Mouse (Mus musculus) kidney, adult 9 months (tissue): Measurements from ENCODE around the gene A730061H03Rik.

Experiments
- DNase-seq: peaks from one replicate; pipeline ENCODE4 v3.0.0; 2022

The A730061H03Rik gene

DNA sequence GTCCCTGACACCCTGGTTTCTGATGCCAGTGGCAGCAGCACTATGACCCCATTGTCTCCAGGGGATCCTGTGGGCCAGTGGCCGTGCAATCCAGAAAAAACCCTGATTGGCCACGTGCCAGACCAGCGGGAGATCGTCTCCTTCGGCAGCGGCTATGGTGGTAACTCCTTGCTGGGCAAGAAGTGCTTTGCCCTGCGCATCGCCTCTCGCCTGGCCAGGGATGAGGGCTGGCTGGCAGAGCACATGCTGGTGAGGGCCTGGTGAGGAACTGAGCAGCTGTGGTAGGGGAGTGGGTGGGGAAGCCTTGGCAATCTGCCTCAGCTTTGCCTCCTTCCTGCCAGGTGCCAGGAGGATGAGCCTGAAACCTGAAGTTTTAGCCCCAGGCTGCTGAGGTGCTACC is 15.9 kb downstream of the A730061H03Rik start:
- no peak for DNase-seq

DNA sequence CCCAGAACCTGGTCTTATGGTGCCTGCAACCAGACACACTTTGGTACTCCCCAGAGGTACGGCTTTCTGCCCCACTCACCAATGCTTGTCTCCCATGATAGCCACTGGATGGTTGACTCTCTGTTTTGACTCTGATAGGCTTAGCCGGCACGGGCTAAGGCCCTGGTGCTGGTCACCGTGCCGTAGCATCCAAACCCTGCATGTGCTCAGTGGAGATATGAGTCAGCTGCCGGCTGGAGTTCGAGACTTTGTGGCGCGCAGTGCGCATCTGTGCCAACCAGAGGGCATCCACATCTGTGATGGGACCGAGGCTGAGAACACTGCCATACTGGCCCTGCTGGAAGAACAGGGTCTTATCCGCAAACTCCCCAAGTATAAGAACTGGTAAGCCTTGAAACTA is 17.9 kb downstream of the A730061H03Rik start:
- no peak for DNase-seq

DNA sequence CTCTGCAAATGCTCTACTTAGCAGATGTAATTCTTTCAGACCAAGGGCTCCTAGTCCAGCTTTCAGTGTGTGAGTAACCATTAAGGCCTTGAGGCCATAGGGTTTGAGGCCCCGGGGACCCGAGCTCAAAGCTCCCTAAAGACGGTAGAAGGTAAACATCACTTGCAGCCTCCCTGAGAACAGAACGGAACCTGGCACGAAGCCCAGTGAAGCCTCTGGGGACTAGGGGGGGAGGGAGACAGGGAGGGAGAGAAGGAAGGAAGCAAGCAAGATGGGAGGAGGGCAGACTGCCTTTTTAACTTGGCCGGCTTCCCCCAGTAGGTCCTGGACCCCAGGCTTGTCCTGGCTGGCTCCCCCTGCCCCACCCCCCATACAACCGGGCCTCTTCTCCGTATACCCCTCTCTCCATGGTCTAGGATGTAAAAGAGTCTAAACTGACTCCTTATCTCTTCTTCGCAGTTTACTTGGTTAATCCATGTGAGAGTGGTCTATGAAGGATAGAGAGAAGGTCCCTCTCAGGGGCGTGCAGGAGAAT is 19.4 kb downstream of the A730061H03Rik start:
- DNase-seq = peak; percentile 71

DNA sequence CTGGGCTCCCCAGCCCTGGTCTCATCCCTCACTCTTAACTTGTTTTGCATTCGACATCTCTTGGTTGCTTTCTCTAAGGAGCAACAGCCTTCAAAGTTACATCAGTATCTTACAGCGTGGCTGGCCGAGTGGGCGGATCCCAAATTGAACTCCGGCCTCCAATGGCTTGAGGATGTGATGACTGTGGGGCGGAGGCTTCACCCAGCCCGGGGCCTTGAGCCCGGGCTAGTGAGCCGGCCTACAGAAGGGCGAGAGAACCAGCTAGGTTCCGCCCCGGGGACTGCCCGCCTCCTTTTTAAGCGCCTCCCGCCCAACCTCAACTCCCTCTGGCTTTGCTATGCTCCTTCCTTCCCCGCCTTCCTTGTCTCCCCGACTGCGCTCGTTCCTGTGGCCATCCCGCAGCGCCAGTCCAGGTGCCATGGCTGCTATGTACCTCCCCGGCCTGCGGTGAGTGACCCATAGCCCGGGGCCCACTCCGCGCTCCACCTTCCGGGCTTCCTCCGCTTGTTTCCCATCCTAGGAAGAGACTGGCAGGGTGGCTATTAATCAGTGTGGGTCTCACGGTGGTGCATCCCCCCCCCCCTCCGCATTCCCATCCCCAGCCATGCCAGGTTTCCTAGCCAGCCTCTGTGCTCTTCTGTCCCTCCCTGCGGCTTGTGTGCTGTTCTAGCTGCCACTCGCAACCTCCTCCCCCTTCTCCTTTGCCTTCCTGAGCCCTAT is 20.0 kb downstream of the A730061H03Rik start, which contains the start of gene Pck2:
Gene Pck2 (plus strand): TSS at position 200 of the 720 bp plus-strand sequence.
- DNase-seq = peak; percentile 92

DNA sequence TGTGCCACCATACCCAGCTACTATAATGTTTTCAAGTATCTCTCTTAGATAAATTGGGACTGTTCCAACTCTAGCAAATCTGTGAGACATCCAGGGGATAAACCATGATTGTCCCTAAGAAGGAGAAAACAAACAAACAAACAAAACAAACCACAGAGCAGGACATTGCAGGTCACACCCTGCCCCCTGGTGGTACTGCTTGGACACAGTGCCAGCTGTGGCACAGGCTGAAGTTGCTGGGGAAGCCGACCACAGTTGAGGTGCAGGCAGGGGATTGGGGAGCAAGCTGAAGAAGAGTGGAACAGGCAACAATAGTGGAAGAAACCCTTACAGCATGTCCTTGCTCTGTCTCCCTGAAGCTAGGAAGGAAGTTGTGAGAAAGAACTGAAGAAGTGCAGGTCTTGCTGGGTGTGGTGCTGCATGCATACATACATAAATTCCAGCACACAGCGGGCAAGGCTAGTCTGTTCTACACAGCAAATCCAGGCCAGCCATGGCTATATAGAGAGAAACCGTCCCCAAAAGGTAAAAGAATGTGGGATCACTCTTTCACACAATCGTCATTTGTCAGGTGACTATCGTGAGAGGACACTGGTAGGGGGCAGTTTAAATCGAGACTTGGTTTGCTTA is 24.0 kb downstream of the A730061H03Rik start:
- peak; percentile 53 for DNase-seq

DNA sequence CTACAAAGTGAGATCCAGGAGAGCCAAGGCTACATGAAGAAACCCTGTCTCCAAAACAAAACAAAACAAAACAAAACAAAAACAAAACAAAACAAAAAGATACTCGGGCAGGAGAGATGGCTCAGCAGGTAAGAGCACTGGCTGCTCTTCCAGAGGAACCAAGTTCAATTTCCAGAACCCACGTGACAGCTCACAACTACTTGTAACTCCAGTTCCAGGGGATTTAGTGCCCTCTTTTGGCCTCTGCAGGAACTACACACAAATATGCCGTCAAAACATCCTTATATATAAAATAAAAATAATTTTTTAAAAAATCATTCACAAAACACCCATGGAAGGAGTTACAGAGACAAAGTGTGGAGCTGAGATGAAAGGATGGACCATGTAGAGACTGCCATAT is 32.3 kb downstream of the A730061H03Rik start:
- DNase-seq = peak; percentile 68

DNA sequence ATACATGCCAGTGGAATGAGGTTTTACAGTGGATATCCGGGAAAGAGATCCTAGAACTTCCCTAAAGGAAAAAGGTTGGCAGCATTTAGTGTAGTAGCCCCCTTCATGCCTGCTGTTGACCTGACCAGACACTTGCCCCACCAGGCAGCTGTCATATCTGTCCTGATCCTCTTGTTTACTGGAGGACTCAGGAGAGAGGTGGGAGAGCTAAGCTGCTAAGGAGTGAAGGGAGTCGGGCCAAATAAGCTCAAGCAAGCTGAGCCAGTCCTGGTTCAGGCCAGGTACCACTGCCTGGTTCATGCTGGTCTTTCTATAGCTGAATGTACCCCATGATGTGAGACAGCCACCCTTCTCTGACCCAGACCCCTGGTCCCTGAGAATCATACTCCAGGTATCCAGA is 33.5 kb downstream of the A730061H03Rik start:
- DNase-seq = no peak

DNA sequence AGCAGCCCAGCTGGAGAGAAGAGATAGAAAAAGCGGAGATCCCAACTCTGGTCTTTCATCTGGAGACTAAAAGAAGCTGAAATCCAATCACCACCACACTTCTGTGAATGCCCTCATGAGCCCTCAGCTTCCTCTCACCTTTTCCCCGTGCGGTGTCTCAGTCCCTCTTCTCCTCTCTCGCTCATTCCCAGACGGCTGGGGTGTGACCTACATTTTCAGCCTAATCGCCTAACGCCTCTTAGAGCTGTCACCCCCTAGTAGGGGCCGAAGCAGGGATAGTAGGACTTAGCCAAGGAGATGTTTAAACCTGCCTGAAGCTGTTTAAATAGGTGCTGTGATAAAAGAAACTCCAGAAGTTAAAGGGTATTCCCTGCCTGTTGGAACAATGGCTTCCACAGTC is 35.4 kb downstream of the A730061H03Rik start, which contains the start of gene Nrl:
Gene Nrl (minus strand): TSS at position 197 of the 400 bp plus-strand sequence.
- DNase-seq = no peak

DNA sequence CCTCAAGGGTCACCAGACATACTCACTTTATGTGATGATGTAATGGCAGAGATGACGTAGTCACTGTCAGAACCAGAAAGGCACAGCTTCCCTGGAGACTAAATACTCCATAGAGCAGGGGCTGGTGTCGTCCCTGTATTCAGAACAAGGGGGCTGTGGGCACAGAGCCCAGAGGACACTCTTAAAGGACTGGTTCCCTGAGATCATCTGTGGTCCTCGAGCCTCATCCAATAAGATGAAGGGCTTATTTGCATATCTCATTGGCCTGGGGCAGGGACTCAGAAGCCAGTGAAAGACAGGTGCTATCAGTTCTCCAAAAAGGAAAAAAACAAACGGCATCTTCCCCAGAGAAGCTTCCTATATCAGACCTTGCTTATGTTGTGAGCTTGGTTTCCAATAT is 36.1 kb downstream of the A730061H03Rik start:
- DNase-seq = no peak

DNA sequence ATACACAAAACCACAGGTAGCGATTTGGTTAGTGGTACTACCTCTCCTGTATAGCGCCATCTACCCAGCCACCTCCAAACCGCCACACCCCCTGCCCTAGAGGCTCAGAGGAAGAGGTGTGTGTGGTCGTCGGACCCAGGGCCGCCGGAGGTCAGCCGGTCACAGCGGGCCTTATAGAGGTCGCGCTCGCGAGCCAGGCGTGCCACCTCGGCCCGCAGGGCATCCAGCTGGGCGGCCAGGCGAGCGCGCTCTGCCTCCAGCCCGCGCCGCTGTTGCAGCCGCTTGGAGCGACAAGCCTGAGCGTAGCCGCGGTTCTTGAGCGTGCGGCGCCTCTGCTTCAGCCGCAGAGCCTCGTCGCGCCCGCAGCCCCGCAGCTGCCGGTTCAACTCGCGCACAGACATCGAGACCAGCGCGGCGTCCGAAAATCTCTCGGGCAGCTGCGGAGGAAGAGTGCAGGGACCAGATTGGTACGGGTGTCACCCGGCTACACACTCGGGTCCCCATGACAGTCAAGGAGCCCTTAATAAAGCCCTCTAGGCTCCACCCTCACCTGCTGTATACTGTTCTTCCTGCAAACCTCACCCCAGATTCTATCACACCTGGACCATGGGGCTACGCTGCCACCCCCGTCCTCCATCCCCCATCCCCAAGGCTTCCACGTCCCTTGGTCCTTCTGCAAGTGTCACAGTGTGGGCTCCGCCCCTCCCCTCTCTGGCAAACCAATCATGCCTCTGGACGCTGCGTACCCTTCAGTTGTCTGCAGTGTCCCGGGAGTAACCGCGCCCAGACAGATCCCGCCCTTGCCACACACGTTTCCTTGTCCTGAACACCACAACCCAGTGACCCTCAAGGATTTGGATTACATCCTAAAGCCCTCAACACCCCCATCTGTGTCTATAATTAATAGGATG is 39.5 kb downstream of the A730061H03Rik start:
- DNase-seq = no peak

DNA sequence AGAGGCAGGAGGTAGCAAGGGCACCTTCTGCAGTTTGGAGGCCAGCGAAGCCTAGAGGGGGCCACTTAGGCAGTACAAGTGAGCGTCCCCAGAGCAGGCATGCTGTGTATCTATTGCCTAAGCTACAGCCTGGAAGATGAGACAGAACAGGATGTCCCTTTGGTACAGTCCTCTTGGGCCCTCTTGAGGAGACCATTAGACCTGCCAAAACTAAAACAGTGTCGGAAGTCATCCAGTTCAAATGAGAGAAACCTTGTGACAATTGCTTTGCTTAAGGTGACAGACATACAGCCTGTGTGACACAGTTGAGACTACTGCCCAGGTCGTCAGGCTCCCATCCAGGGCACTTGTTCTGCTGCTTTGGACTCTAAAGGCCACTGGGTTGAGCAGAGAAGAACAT is 40.6 kb downstream of the A730061H03Rik start:
- no peak for DNase-seq

DNA sequence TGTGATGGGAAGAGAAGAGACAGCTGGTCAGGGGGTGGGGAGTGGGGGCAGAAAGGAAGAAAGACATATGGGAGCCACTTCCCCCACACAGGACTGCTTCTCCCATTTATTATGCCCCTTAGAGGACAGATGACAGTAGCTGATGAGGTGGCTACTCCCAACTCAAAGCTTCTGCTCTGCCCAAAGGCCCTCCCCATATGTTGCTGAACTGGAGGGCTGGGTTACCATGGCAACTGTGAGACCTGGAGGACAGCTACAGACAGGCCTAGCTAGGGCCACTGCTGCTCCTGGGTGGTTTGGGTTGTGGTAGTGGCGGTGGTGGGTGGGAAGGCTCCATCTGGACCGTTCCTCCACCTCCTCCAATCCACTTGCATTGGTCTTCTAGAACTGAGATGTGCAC is 41.3 kb downstream of the A730061H03Rik start:
- no peak for DNase-seq

DNA sequence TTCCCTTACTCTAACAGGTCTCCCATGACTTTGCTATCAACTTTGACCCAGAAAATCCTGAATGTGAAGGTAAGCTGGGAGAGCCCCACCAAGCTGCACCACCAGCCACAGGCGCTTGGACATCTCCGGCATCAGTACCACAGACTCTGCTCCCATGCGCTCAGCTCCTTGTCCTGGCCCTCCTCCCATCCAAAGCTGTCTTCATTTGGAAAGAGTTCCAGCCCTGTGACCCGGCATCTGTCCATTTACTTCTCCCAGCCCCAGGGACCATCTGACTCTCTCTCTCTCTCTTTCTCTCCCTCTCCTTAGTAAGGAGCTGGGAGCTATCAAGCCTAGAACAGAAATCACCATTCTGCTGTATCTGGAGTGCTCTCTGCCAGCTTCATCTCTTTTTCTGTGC is 44.4 kb downstream of the A730061H03Rik start:
- no peak for DNase-seq

DNA sequence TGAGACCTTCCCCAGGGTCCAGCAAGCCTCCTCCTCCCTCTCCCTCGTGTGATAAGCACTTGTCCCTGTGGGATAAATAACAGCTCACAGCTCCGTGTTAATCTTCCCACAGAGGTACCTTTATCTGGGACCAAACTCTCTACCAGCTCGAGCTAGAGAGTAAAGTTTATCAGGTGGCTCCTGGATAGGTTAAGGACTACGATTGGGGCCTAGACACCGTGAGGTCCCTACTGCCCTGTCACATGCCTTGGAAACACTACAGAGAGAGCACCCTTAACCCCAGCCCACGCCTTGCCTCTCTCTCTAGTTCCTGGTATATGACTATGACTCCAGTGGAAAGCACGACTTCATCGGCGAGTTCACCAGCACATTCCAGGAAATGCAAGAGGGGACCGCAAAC is 46.3 kb downstream of the A730061H03Rik start:
- DNase-seq = no peak

DNA sequence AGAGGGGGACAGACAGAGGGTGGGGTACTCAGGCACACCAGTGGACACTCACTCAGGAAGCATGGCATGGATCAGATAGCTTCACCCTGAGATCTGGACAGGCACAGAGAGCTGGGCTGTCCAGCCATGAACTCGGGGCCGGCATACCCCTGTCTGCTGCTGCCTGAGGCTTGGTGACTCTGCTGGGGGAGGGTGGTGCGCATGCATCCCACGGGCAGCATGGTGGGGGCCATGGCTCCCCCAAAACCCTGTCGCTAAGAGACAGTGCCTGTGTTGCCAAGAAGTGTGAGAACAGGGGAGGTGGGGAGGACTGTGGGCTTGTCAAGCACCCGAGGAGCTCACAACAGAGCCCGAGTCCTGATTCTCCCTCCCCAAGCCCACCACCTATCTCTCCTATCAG is 49.2 kb downstream of the A730061H03Rik start:
- DNase-seq = no peak

DNA sequence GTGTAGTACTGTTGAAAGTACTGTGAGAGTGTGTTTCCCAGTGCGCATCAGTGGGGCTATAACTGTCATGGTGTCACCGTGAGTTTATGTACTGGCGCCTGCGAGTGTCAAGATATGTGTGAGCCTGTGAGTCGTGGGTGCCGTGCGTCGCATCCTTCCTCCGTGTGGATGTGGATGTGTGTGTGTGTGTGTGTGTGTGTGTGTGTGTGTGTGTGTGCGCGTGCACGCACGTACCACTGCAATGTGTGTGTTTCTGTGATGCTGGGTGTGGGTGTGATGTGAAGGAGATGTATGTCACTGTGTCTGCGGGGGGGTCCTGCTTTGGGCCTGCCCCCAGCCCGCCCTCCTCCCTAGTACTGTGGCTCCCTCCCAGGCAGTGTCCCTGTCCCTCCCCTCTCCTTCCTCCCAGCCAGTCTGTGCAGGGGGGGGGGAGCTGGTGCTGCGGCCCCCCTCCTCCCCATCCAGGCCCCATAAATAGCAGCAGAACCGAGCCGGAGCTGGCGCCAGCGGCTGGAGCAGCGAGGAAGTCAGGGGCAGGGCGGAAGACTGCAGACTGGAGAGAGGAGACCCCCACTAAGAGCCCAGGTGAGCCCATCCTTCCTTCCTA is 50.0 kb downstream of the A730061H03Rik start, which contains the start of gene Cpne6:
Gene Cpne6 (plus strand): TSS at position 321 of the 607 bp plus-strand sequence.
- no peak for DNase-seq
